Mouse (Mus musculus) yolk sac, embryonic 10.5 days (tissue): ENCODE measurements around the gene Usp3.

Experiments used
- DNase-seq: peaks from one replicate; pipeline ENCODE4 v3.0.0-alpha.2; 2017; ENCODE audit warnings: low spot score

Usp3 gene

DNA sequence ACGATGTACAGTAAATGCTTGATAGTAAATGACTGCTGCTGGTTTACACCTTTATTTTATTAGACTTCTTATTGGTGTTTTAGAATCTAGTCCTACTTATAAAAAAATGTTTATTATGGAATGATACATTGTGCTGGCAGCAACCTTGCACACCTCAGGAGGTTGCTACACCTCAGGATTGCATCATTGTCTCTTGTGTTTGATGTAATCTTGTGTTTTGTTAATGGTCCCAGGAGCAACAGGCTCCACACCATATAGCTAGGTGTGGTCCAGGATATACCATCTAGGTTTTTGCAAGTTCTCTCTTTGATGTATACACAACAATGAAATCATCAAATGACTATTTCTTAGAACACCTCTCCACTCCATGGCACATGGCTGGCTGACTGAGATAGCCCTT is 11.0 kb upstream of the Usp3 start:
- DNase-seq: no peak

DNA sequence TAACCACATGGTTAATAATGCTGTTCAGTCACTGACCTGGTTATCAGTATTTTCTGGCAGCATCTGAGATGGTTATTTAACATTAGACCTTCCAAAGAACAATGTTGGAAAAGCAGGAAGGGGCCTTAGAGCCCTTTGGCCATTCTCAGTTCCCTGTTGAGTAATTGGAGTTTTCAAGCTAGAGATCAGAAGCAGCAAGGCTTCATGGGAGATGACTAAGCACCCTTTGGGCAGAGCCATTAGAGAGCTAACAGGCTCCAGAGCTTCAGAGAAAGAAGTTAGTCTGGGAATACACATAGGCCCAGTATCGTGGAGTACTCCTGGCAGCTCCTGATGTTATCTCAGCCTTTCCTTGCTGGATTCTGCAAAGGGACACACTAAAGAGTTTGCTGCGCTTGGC is 8.1 kb upstream of the Usp3 start:
- DNase-seq: no peak

DNA sequence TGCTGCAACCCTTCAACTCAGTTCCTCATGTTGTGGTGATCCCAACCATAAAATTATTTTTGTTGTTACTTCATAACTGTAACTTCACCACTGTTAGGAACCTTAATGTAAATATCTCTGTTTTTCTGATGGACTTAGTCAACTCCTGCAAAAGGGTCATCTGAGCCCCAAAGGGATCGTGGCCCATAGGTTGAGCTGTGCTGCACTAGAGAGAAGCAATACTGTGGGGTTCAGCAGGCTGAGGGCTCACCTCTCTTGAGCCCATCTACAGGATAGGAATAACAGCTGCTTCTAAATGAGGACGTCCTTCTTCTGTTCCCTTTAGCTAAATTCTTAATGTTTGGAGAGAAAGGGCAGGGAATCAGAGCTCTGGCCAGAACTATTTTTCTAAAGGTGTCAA is 7.6 kb upstream of the Usp3 start:
- DNase-seq: no peak

DNA sequence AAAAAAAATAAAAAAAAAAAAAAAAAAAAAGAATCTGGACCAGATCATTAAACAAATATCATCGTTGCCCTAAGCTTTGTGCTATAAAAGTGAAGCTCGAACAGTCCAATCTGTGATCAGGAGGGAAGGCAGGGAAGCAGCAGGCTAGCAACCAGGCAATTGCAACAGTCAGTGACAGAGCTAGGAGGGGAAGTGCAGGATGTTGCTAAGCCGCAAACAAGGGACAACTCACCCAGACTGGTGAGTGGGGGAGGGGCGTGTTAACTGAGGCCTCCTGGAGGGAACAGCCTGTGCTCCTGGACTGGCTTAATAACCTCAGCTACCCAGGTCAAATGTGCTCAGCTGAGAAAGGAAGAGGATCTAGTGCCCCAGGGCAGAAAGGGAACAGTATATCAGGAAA is 6.6 kb upstream of the Usp3 start:
- peak; percentile 83 for DNase-seq

DNA sequence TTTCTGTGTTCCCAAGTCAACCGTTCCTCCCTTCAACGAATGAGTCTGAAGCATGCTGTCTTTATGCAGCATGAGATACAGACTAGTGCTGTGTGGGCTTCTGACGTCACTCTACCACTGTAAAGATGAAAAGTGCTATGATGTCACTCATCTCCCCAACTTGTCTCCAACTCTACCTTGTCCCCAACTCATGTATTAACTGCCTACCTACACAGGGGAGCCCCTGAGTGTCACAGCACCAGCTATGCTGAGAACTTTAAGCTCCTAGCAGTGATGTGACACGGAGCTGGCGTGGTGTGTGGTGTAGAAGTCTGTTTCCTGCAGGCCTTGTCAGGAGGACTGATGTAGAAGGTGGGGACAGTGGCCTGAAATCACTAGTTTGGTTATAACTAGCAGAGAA is 5.7 kb upstream of the Usp3 start:
- no peak for DNase-seq

DNA sequence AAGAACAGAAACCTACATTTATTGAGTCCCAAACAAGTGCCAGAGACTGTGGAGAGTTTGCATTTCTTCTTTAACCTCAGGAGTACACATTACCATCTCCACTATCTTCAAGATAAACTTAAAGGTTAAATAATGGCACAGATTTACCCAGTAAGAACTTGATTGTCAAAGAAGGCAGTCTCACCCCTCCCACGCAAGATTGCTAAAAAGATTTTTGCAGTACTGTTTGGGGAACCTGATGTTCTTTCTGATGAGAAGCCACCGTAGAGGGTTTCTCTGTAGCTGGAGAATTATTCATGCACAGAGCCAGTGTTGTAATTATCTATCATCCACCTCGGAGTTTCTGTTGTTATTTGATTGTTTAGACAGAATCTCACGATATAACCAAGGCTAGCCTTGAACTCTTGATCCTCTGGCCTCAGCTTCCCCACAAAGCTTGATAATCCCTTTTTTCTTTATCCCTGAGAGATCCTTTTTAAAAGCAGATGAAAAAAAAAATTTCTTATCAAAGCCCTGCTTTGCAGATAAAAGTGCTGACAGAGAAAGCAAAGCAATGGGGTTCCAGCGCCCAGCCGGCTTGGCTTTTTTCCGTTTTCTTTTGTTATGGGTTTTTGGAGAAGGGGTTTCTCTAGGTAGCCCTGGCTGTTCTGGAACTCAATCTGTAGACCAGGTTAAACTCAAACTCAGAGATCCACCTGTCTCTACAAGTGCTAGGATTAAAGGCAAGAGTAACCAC is 4.7 kb upstream of the Usp3 start:
- no peak for DNase-seq

DNA sequence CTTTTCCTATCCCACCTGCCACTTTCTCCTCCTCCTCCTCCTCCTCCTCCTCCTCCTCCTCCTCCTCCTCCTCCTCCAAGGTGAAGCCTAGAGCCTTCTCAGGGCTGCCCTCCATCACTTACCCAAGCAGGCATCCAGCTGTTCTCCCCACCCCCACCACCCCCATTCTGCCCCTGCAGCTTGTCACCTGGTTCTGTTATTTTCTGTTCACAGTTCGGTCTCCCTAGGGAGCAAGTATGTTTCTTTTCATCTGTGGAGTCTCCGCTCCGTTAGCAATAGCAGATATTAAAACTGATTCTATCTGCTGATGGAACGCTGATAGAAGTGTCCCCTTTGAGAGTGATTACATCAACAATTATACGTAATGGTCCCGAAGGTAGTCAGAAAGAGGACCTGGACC is 4.1 kb upstream of the Usp3 start:
- no peak for DNase-seq

DNA sequence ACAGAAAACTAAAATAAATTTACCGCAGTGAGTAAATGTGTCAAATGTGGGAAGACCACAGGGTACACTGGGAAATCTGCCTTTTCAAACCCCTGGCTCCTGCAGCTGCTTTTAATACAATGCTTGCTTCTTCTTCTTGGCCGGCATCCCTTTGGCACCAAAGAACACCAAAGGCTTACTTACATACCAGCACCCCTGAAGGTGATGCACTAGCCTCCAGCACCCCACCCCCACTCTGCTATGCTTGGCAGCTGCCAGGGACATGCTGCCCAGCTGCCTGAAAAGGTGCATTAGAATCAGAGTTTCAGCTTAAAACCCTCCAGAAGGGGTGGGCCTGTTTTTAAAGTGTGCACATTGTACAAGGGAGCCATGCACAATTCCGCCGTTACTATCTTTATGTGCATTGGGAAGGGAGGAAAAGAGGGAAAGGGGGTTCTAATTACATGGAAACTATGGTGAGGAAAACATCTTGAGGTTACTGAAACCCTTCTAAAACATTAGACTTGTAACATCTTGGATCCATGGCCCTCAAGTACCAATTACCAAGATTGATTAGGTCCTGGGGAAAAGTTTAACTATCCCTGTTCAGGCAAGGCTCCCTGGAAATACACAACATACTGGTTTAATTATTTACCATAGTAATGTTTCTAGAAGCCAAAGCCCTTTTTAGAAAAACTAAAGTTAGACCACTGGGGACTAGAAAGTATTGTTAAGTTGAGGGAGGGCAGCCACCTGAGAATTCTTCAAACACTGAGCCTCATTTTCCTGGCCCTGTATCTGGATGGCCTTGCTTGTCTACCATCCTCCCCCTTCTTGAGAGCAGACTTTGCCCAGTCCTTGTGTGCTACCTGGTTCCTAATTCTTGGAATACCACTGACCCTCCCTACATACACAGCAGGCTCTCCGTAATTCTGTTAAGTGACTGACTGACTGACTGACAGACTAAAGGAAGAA is 3.1 kb upstream of the Usp3 start:
- peak; percentile 79 for DNase-seq

DNA sequence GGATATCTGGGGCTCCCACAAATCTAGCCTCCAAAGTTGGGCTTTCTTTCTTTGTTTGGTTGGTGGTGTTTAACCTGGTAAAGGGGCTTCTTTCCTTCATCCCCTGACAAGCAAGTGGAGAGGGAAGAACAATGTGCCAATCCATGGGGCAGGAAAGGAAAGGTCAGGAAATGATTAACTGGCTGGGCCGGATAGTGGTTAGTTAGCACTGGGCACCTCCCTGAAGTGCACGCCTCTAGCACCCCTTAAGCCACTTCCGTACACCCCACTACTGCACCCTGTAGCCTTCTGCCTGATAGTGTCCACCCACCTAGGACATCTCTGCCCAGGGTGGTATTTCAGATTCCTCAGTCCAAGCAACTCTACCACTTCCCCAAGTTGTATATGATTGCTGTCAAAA is 1.1 kb upstream of the Usp3 start:
- no peak for DNase-seq

DNA sequence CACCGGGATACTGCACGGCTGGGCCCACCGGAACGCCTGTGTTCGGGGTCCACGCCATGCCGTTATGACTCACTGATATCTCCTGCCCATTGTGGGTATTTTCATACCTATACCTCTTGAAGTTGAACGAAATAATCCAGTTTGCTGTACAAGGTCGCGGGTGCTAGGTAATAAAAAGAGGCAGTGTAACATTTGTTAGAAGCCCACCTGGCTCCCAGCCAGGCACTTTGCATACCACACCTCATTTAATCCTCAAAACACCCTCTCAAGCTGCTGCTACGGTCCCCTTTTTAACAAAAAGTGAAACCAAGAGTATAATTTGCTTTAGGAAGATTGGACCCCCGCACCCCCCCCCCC is 649 bp upstream of the Usp3 start:
- no peak for DNase-seq

DNA sequence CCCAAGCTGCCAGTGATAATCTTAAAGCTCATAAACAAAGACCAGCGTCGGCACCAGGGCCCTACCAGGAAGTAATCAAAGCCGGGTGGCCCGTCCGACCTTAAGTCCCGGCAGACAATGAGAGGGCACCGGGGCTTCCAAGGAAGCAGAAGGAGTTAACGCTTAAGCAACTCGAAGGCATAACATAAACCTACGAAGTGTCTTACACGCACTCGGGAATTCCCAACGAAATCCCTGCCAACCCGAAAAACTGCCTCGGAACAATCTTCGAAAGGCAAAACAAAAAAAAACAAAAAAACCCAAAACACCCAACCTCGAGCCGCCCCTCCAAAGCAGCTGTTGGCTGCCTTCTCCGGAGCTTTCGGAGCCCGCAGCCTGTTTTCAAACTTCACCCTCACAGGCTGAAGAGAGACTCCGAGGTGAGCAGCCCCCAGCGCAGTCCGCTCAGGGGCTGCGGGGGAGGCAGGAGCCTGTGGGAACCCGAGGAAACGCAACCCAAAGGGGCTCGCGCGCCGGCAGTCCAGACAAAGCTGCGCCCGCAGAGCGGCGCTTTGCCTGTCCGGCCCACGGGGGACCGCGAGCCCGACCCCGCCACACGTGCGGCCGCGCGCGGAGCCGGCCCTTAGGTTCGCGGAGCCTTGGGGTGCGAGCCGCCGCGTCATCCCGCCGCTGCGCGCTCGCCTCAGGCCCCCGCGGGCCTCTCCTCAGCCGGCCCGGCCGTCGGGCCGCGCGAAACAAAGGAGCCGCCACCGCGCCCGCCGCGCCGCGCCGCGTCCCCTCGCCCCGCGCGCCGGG is 894 bp downstream of the Usp3 start:
- no peak for DNase-seq

DNA sequence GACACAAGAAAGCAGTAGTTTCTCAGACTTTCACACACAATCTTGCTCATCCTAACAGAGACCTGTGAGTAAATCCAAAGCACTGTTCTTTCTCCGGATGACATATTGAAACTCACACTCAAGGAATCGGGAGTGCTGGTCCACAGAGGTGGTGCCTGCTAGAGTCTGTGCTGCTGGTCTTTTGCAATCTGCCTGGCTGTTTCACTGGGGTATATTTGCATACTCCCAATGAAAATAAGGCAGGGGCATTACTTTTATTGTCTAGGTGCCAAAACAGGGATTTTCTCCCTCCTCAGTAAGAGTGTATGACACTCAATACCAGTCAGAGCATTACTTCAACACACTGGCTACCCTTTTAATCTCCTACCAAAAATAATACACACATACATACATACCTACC is 2.9 kb downstream of the Usp3 start:
- no peak for DNase-seq

DNA sequence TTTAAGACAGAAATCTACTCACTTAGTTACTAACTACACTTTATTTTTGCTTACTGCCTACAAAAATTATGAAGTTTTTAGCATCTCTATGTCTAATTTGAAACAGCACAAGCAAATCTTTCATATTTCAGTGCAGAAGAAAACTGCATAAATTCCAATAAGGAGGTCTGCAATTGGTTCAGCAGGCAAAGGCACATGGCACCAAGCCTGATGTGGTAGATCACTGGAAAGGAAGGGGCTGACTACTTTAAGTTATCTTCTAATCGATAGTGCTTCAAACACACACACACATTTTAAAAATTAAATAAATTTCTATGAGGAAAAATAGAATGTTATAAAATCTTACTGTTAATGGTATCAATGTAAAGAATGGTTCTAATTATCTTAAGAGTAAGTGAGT is 5.9 kb downstream of the Usp3 start:
- DNase-seq: no peak

DNA sequence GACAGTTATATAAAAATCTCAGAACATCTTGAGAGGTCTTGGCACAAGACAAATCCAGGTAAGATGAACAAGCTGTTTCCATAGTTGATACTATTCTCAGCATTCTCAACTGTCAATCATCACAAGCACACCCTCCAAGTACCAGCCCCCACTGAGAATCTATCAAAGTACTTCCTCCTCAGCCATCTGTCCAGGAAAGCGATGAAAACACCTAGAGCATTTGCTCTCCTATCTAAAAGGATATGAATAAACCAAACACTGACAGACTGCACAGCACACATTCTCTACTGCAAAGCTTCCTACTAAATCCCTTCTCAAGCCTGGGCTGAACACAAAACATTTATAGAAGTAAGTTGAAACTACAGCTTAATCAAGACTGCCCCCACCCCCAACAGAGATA is 6.4 kb downstream of the Usp3 start:
- DNase-seq: no peak

DNA sequence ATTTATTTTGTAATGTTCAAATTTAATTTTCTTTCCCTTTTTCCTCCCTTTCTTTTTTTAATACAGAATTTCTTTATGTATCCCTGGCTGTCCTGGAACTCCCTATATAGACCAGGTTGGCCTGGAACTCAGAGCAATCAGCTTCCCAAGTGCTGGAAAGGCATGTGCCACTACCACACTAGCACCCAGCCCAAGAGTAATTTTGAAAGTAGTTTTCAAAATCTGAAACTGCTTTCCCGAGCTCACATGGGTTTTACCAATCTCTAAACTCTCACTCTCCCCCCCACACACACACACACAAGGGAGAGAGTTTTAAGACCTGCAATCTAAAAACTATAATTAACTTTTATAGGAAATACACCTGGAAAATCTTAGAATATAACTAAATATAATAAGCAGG is 7.8 kb downstream of the Usp3 start:
- no peak for DNase-seq

DNA sequence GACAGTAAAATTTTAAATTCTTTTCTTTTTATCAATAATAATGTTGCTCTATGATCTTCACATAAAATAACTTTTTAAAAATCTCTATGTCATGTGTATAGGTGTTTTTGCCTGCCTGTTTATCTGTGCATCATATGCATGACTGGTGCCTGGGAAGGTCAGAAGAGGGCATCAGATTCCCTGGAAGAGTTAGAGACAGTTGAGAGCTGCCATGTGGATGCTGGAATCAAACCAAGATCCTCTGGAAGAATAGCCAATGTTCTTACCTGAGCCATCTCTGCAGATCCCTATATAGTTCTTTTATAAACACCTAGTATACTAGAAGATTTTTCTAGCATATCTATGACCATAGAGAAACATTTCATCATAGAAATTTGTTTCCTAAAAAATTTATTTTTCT is 8.8 kb downstream of the Usp3 start:
- DNase-seq: no peak

DNA sequence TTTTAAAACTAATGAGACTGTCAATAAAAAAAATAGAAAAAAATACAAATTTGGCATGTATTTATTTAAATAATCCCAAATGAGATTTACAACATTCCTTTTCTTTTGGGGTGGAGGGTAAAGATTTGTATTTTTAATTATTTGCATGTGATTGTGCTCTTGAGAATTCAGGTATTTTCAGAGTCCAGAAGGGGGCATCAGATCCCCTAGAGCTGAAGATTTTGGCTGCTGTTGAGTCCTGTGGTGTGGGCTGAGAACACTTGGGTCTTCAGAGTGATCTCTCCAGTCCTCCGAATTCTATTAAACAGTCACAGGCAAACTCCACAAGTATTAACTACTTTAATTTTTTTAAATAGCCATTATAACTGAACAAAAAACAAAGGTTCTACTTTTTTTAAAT is 9.7 kb downstream of the Usp3 start:
- DNase-seq: no peak

DNA sequence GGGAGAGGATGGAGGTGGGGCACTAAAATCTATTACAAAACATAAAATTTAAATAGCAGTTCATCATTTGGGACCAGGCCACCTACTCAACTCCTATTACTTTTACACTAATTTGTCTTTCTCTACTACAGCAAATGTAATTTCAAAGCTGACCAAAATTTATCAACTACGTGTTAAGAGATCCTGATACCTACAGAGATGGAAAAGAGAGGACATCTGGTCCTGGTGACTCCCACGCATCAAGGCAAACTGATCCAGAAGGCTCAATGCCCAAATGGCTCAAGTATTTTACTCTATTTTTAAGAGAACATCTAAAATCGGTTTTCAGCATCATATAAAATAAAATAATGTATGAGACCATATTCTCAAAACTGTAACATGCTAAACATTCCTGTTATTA is 11.2 kb downstream of the Usp3 start:
- DNase-seq: no peak

DNA sequence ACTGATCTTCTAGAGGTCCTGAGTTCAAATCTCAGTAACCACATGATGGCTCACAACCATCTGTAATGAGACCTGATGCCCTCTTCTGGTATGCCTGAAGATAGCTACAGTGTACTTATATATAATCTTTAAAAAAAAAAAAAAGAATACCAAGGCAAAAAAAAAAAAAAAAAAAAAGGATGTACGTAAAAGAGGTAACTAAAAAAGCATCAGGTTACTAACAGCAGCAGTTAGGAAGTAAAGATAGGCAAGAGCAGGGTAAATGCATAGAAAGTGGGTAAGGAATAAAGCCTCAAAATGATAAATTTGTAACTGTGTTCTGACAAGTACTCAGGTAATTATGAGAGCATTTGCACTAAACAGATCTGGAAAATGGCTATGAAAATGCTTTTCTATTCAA is 12.2 kb downstream of the Usp3 start:
- no peak for DNase-seq

DNA sequence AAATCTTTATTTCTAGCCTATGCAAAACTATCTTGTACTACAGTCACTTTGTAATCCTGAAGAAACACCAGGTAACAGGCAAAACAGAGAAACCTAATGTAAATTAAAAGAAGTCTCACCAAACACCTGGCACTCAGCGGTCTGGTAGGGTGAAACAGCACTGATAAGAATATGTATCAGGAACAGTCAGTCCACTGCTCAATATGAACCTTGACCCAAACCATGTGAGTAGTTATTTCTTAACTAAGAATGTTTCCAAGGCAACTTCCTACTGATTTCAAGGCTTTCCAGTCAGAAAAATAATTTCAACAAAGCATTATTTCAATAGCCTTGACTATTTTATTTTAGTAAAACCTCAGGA is 17.1 kb downstream of the Usp3 start:
- peak; percentile 55 for DNase-seq

DNA sequence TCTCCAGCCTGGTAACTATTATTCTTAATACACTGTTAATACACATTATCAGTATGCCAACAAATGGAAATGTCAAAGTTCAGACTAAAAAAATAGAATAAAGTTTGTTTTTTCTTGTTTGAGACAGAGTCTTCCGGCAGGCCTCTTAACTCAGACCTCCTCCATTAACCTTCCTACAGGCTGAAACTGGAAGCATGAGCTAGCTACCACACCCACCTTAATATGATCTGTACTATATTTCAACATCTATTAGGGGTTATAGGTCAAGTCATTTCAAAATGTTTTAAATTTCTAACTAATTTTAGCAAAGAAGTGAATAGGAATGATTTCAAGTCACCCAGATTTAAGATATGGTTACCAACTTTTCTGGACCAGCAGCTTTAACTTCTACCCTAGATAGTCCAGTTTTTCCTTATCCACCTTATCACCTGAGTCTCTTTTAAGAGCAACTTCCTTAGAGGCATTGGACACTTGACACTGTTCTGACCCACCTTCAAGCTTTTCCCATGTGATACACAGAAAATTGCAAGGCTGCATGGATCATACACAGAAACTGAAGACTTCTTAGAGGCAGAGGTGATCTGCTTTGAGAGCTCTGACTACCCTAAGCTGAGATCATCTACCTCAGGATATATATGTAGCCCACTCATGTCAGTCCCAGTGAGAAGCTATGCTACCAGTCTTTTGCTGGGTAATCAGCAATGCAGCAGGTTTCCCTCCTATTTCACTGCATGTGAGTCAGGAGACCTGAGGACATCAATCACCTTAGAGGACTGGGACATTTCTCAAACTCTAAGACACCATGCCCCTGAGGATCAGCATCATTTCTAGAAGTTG is 17.7 kb downstream of the Usp3 start:
- no peak for DNase-seq
